Comparison of ENCODE assay signal across 15 mouse cellular contexts in genomic region chr13:19700733-19701442, GRCm38 (mm10). TPM values are rescaled to one million over a fixed set of nuclear protein-coding genes. Genes with fewer than 3 reads are reported as not detected.
DNase-seq lines count a peak whose midpoint lies in the region; ATAC-seq and TF ChIP-seq lines count a peak whose summit lies in the region.
"Had no signal": no experiment of that assay in that cellular context is flagged by ENCODE, and none has a peak within 500 bp of the region (broad histone marks: within the 10 kb centered on the region; RNA-seq: fewer than 3 reads in every experiment).

No protein-coding gene starts in this region.

- H3K36me3 ChIP-seq in kidney, embryonic 14.5 days (ENCODE audit: control insufficient read depth, insufficient read depth, low read length): no peaks in the 10 kb centered on the region
- H3K36me3 ChIP-seq: limb, embryonic 12.5 days had no signal

- no peak for ATAC-seq in kidney, embryonic 14.5 days (ENCODE audit: low FRiP score, low TSS enrichment)
- ATAC-seq: Patski had no signal

- H3K27me3 ChIP-seq in kidney, embryonic 14.5 days (ENCODE audit: control insufficient read depth, insufficient read depth, low read length): no peaks in the 10 kb centered on the region
- H3K27me3 ChIP-seq: Patski had no signal

- H3K4me2 ChIP-seq in kidney, embryonic 14.5 days (replicated peaks; ENCODE audit: low read depth, low read length): no peak overlapping the region
- H3K4me2 ChIP-seq: limb, embryonic 12.5 days had no signal

- H3K9me3 ChIP-seq in kidney, embryonic 14.5 days (ENCODE audit: control insufficient read depth, low read length): no peaks in the 10 kb centered on the region
- H3K9me3 ChIP-seq: limb, embryonic 12.5 days had no signal

- peak overlapping the region; percentile 69 for H3K27ac ChIP-seq in layer of hippocampus, adult 2 months
- H3K27ac ChIP-seq in kidney, embryonic 14.5 days (ENCODE audit: low read depth, low read length): no peak overlapping the region
- H3K27ac ChIP-seq: limb, embryonic 12.5 days had no signal

- H3K4me3 ChIP-seq in layer of hippocampus, adult 2 months: peak overlapping the region; percentile 41
- H3K4me3 ChIP-seq in kidney, embryonic 14.5 days (ENCODE audit: low read length): no peak overlapping the region
- H3K4me3 ChIP-seq: limb, embryonic 12.5 days had no signal

- H3K9ac ChIP-seq in kidney, embryonic 14.5 days (ENCODE audit: low read depth, low read length): no peak overlapping the region
- H3K9ac ChIP-seq: limb, embryonic 12.5 days had no signal

- no peak for TF ChIP-seq CTCF in layer of hippocampus, adult 2 months (conservative IDR thresholded peaks at IDR 0.05)

- WGBS in kidney, embryonic 14.5 days: 95% methylated on average over 4 of the region's 4 CpGs

- peak; percentile 9 for DNase-seq in adrenal gland, adult 2 months
- no peak for DNase-seq in adrenal gland, postnatal 36 days
- peak in 1 of 2 experiments; percentile 13 for DNase-seq in layer of hippocampus, adult 2 months (ENCODE audit: low spot score in 2 of 2)
- no peak for DNase-seq in layer of hippocampus, postnatal 14 days (ENCODE audit: low spot score in 2 of 2)
- peak; percentile 35 for DNase-seq in 416B (ENCODE audit: low read depth)
- DNase-seq in lung, postnatal 25 days (ENCODE audit: low spot score): peak; percentile 18
- DNase-seq in retina, postnatal 1 day: no peak
- DNase-seq: kidney, postnatal 4 days had no signal

- no peaks in the 10 kb centered on the region for H3K4me1 ChIP-seq in kidney, embryonic 14.5 days (ENCODE audit: control insufficient read depth, insufficient read depth, low read length)

RNA-seq across cellular contexts. Expression of gene Nme8, which starts 3.3 kb away (rescaled TPM):
- total RNA-seq in adrenal gland, adult 2 months (2021): not detected
- not detected in 2 replicates for polyA plus RNA-seq in adrenal gland, adult 2 months (2012; rRNA removed)
- not detected for total RNA-seq in adrenal gland, postnatal 36 days (2021)
- total RNA-seq in layer of hippocampus, adult 2 months (2021): not detected
- total RNA-seq in layer of hippocampus, postnatal 14 days (2021): not detected
- not detected in 2 replicates for polyA plus RNA-seq in kidney, embryonic 14.5 days (2014; fragmentation: Nextera tagmentation; extraction: Ambion mirVana)
- total RNA-seq: adrenal gland, postnatal 4 days; gastrocnemius, adult 18-20 months; neutrophil, adult 5-6 weeks had no signal
- polyA plus RNA-seq: embryonic facial prominence, embryonic 11.5 days; limb, embryonic 12.5 days; Patski had no signal

Comparison
In these comparisons a context has a peak if more than half of its experiments do, and no peak if none do; other contexts are left out.
1. DNase-seq: peak in adrenal gland, adult 2 months (single experiment), 416B (single experiment) and lung, postnatal 25 days (single experiment); none in adrenal gland, postnatal 36 days (0 of 2), layer of hippocampus, postnatal 14 days (0 of 2) and retina, postnatal 1 day (single experiment).